Mouse (Mus musculus): ENCODE measurements at regions not wholly inside any gene's neighbourhood (a gene's known extent, or its start where the extent isn't known, plus 50 kb on each side); places are given as distances from the start of the nearest gene placed in this dataset.

- Histone ChIP-seq H3K27ac (no peak overlapping the region), H3K4me1 (ENCODE audit: control insufficient read depth, insufficient read depth, low read length) (no peaks in the 10 kb centered on the region), H3K36me3 (ENCODE audit: control insufficient read depth, insufficient read depth, low read length) (no peaks in the 10 kb centered on the region), H3K4me3 (no peak overlapping the region), H3K27me3 (ENCODE audit: control insufficient read depth, insufficient read depth, low read length) (no peaks in the 10 kb centered on the region), H3K9ac (ENCODE audit: low read depth, low read length) (no peak overlapping the region), H3K79me2 (replicated peaks; ENCODE audit: control insufficient read depth, insufficient read depth, low read length) (no peaks in the 10 kb centered on the region)
- intact Hi-C loops (cut with DNase I), result no loop called here
- no peak for DNase-seq
- TF ChIP-seq CTCF (IDR thresholded peaks at IDR 0.05) (no peak), POLR2A (IDR thresholded peaks at IDR 0.05; ENCODE audit: insufficient read depth, low read depth, low read length) (no peak), EP300 (IDR thresholded peaks at IDR 0.05; ENCODE audit: insufficient read depth, low read depth, low read length) (no peak)
- WGBS, result 54% methylated on average over 1 of the region's 1 CpGs
Measured at GRCm38 (mm10) chr5:126337884-126338283, 806.3 kb downstream of the Tmem132b start.

- H3K79me2 ChIP-seq (replicated peaks; ENCODE audit: control insufficient read depth, insufficient read depth, low read length), result no peaks in the 10 kb centered on the region
- TF ChIP-seq CTCF (IDR thresholded peaks at IDR 0.05), result no peak
- no peak for TF ChIP-seq POLR2A (IDR thresholded peaks at IDR 0.05; ENCODE audit: insufficient read depth, low read depth, low read length)
- TF ChIP-seq EP300 (IDR thresholded peaks at IDR 0.05; ENCODE audit: insufficient read depth, low read depth, low read length), result no peak
- no peak overlapping the region for H3K27ac ChIP-seq
- no peaks in the 10 kb centered on the region for H3K4me1 ChIP-seq (ENCODE audit: control insufficient read depth, insufficient read depth, low read length)
- intact Hi-C loops (cut with DNase I), result no loop called here
- DNase-seq, result no peak
- H3K9ac ChIP-seq (ENCODE audit: low read depth, low read length), result no peak overlapping the region
- no peaks in the 10 kb centered on the region for H3K36me3 ChIP-seq (ENCODE audit: control insufficient read depth, insufficient read depth, low read length)
- H3K27me3 ChIP-seq (ENCODE audit: control insufficient read depth, insufficient read depth, low read length), result no peaks in the 10 kb centered on the region
- 76% methylated on average over 9 of the region's 9 CpGs for WGBS
- H3K4me3 ChIP-seq, result no peak overlapping the region
Measured at GRCm38 (mm10) chr5:126343570-126343969, 812.0 kb downstream of the Tmem132b start.

GRCm38 (mm10) chr5:126350936-126351335, 819.4 kb downstream of the Tmem132b start:
- Histone ChIP-seq H3K9ac (ENCODE audit: low read depth, low read length) (no peak overlapping the region), H3K4me3 (no peak overlapping the region), H3K79me2 (replicated peaks; ENCODE audit: control insufficient read depth, insufficient read depth, low read length) (no peaks in the 10 kb centered on the region), H3K27me3 (ENCODE audit: control insufficient read depth, insufficient read depth, low read length) (no peaks in the 10 kb centered on the region), H3K4me1 (ENCODE audit: control insufficient read depth, insufficient read depth, low read length) (no peaks in the 10 kb centered on the region), H3K36me3 (ENCODE audit: control insufficient read depth, insufficient read depth, low read length) (no peaks in the 10 kb centered on the region), H3K27ac (no peak overlapping the region)
- TF ChIP-seq POLR2A (IDR thresholded peaks at IDR 0.05; ENCODE audit: insufficient read depth, low read depth, low read length) (no peak), CTCF (IDR thresholded peaks at IDR 0.05) (no peak), EP300 (IDR thresholded peaks at IDR 0.05; ENCODE audit: insufficient read depth, low read depth, low read length) (no peak)
- intact Hi-C loops (cut with DNase I), result no loop called here
- no peak for DNase-seq
- 86% methylated on average over 2 of the region's 2 CpGs for WGBS

- intact Hi-C loops (cut with DNase I), result no loop called here
- H3K4me3 ChIP-seq, result no peak overlapping the region
- no peak overlapping the region for H3K9ac ChIP-seq (ENCODE audit: low read depth, low read length)
- H3K4me1 ChIP-seq (ENCODE audit: control insufficient read depth, insufficient read depth, low read length), result no peaks in the 10 kb centered on the region
- WGBS, result 73% methylated on average over 2 of the region's 2 CpGs
- TF ChIP-seq POLR2A (IDR thresholded peaks at IDR 0.05; ENCODE audit: insufficient read depth, low read depth, low read length), result no peak
- no peak for TF ChIP-seq EP300 (IDR thresholded peaks at IDR 0.05; ENCODE audit: insufficient read depth, low read depth, low read length)
- TF ChIP-seq CTCF (IDR thresholded peaks at IDR 0.05), result no peak
- DNase-seq, result no peak
- no peak overlapping the region for H3K27ac ChIP-seq
- H3K79me2 ChIP-seq (replicated peaks; ENCODE audit: control insufficient read depth, insufficient read depth, low read length), result no peaks in the 10 kb centered on the region
- H3K27me3 ChIP-seq (ENCODE audit: control insufficient read depth, insufficient read depth, low read length), result no peaks in the 10 kb centered on the region
- H3K36me3 ChIP-seq (ENCODE audit: control insufficient read depth, insufficient read depth, low read length), result no peaks in the 10 kb centered on the region
Measured at GRCm38 (mm10) chr5:126369436-126369835, 837.9 kb downstream of the Tmem132b start.

- Histone ChIP-seq H3K79me2 (replicated peaks; ENCODE audit: control insufficient read depth, insufficient read depth, low read length) (no peaks in the 10 kb centered on the region), H3K27ac (no peak overlapping the region), H3K27me3 (ENCODE audit: control insufficient read depth, insufficient read depth, low read length) (no peaks in the 10 kb centered on the region), H3K4me3 (no peak overlapping the region), H3K4me1 (ENCODE audit: control insufficient read depth, insufficient read depth, low read length) (no peaks in the 10 kb centered on the region), H3K9ac (ENCODE audit: low read depth, low read length) (no peak overlapping the region), H3K36me3 (ENCODE audit: control insufficient read depth, insufficient read depth, low read length) (no peaks in the 10 kb centered on the region)
- no peak for DNase-seq
- WGBS, result 25% methylated on average over 1 of the region's 1 CpGs
- TF ChIP-seq POLR2A (IDR thresholded peaks at IDR 0.05; ENCODE audit: insufficient read depth, low read depth, low read length) (no peak), EP300 (IDR thresholded peaks at IDR 0.05; ENCODE audit: insufficient read depth, low read depth, low read length) (no peak), CTCF (IDR thresholded peaks at IDR 0.05) (no peak)
- intact Hi-C loops (cut with DNase I), result no loop called here
Measured at GRCm38 (mm10) chr5:126392306-126392705, 849.3 kb upstream of the Tmem132c start.

GRCm38 (mm10) chr5:126395331-126395730, 846.3 kb upstream of the Tmem132c start:
- no peaks in the 10 kb centered on the region for H3K27me3 ChIP-seq (ENCODE audit: control insufficient read depth, insufficient read depth, low read length)
- no peaks in the 10 kb centered on the region for H3K4me1 ChIP-seq (ENCODE audit: control insufficient read depth, insufficient read depth, low read length)
- intact Hi-C loops (cut with DNase I), result no loop called here
- no peak overlapping the region for H3K9ac ChIP-seq (ENCODE audit: low read depth, low read length)
- H3K36me3 ChIP-seq (ENCODE audit: control insufficient read depth, insufficient read depth, low read length), result no peaks in the 10 kb centered on the region
- no peak overlapping the region for H3K4me3 ChIP-seq
- H3K79me2 ChIP-seq (replicated peaks; ENCODE audit: control insufficient read depth, insufficient read depth, low read length), result no peaks in the 10 kb centered on the region
- WGBS, result 43% methylated on average over 8 of the region's 8 CpGs
- H3K27ac ChIP-seq, result no peak overlapping the region
- DNase-seq, result no peak
- TF ChIP-seq POLR2A (IDR thresholded peaks at IDR 0.05; ENCODE audit: insufficient read depth, low read depth, low read length), result no peak
- TF ChIP-seq EP300 (IDR thresholded peaks at IDR 0.05; ENCODE audit: insufficient read depth, low read depth, low read length), result no peak
- peak; percentile 29; the same call in 1 of the 2 replicates for TF ChIP-seq CTCF (IDR thresholded peaks at IDR 0.05)

Data from heart, adult 2 months (tissue).